9 mouse cellular contexts compared by ENCODE assay signal in the genomic region with DNA sequence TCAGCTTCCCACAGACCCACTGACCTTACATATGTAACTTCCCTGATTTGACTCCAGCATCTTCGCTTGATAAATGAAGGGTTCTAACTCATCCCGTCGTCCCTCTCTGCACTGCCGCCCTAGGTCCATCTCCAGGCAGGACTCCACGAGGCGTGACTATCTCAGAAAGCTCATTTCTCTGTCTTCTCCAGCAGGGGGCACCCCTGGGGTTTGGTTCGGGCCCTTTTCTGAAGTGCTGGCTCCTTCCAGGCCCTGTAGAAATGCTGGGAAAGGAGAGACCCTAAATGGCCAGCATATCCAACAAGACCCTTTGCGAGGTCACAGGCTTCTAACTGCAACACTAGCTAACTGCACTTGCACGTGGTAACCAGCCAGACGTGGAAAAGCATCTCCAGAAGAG. TPM values are rescaled to one million over a fixed set of nuclear protein-coding genes. Genes with fewer than 3 reads are reported as not detected.
A peak's percentile ranks its signal among the peaks of the same experiment; 100 is the strongest.
DNase-seq lines count a peak whose midpoint lies in the region; ATAC-seq and TF ChIP-seq lines count a peak whose summit lies in the region.
"Had no signal": no experiment of that assay in that cellular context is flagged by ENCODE, and none has a peak within 500 bp of the region (broad histone marks: within the 10 kb centered on the region; RNA-seq: fewer than 3 reads in every experiment).

No protein-coding gene starts in this region.

- H3K36me3 ChIP-seq in forebrain, embryonic 16.5 days (ENCODE audit: control insufficient read depth, insufficient read depth): no peaks in the 10 kb centered on the region
- H3K36me3 ChIP-seq in small intestine, adult 2 months (ENCODE audit: control insufficient read depth, insufficient read depth, low read length): no peaks in the 10 kb centered on the region
- H3K36me3 ChIP-seq: liver, embryonic 15.5 days had no signal

- peak; percentile 79 for ATAC-seq in forebrain, embryonic 16.5 days
- ATAC-seq in hematopoietic stem cell, adult 5-6 weeks (replicated peaks in 1 of 2; ENCODE audit: insufficient read depth in 1 of 2, low FRiP score in 2 of 2, low TSS enrichment in 1 of 2, low read depth in 1 of 2, poor library complexity in 2 of 2, severe bottlenecking in 2 of 2): peak; percentile 79 to 86
- ATAC-seq in megakaryocyte, adult 5-6 weeks (ENCODE audit: poor library complexity, severe bottlenecking): peak; percentile 96
- ATAC-seq in erythroid progenitor cell, adult 5-6 weeks (replicated peaks; ENCODE audit: low FRiP score, poor library complexity, severe bottlenecking): no peak

- H3K9me3 ChIP-seq in forebrain, embryonic 16.5 days (ENCODE audit: control insufficient read depth, low read length): no peaks in the 10 kb centered on the region
- H3K9me3 ChIP-seq: liver, embryonic 15.5 days had no signal

- no peak overlapping the region for H3K9ac ChIP-seq in forebrain, embryonic 16.5 days (replicated peaks; ENCODE audit: low read depth, low read length)
- H3K9ac ChIP-seq: liver, embryonic 15.5 days had no signal

- no peaks in the 10 kb centered on the region for H3K4me1 ChIP-seq in forebrain, embryonic 16.5 days (replicated peaks; ENCODE audit: control insufficient read depth, insufficient read depth, low read length)
- H3K4me1 ChIP-seq in small intestine, adult 2 months (ENCODE audit: control insufficient read depth, insufficient read depth, insufficient read length, low read length): peaks cover 7% of the 10 kb centered on the region; the same call in 1 of the 2 replicates
- H3K4me1 ChIP-seq: liver, embryonic 15.5 days had no signal

- 7% methylated on average over 10 of the region's 10 CpGs for WGBS in forebrain, embryonic 16.5 days
- WGBS in small intestine, adult 2 months: 9% methylated on average over 10 of the region's 10 CpGs

- H3K27ac ChIP-seq in forebrain, embryonic 16.5 days (ENCODE audit: low read length): no peak overlapping the region
- no peak overlapping the region for H3K27ac ChIP-seq in small intestine, adult 2 months (ENCODE audit: insufficient read depth, low read depth, low read length)
- H3K27ac ChIP-seq: liver, embryonic 15.5 days had no signal

- DNase-seq in MEL-GATA-1-ER (ENCODE audit: extremely low read depth, low read depth): peak; percentile 50
- DNase-seq in c-Kit-positive CD71-positive TER-119-positive erythroid progenitor cells, embryonic 14.5 days (ENCODE audit: low spot score): peak; percentile 17
- DNase-seq in layer of hippocampus, postnatal 36 days: peak; percentile 36 to 37

- no peaks in the 10 kb centered on the region for H3K27me3 ChIP-seq in forebrain, embryonic 16.5 days (replicated peaks; ENCODE audit: control insufficient read depth, insufficient read depth, low read length)
- H3K27me3 ChIP-seq in small intestine, adult 2 months (ENCODE audit: control insufficient read depth, insufficient read depth, low read length): no peaks in the 10 kb centered on the region
- H3K27me3 ChIP-seq: liver, embryonic 15.5 days had no signal

- TF ChIP-seq POLR2A in small intestine, adult 2 months (IDR thresholded peaks at IDR 0.05; ENCODE audit: low read depth, low read length): no peak

- H3K4me2 ChIP-seq in forebrain, embryonic 16.5 days (ENCODE audit: low read length): no peak overlapping the region
- H3K4me2 ChIP-seq: liver, embryonic 15.5 days had no signal

- H3K4me3 ChIP-seq in forebrain, embryonic 16.5 days (replicated peaks; ENCODE audit: low read length): no peak overlapping the region
- no peak overlapping the region for H3K4me3 ChIP-seq in small intestine, adult 2 months (ENCODE audit: low read depth, low read length)
- H3K4me3 ChIP-seq: liver, embryonic 15.5 days had no signal

- TF ChIP-seq CTCF in small intestine, adult 2 months (IDR thresholded peaks at IDR 0.05; ENCODE audit: extremely low read depth, insufficient read length, insufficient replicate concordance, low read depth, low read length): peak; percentile 89

RNA-seq across cellular contexts. Expression of a gene that starts 31.7 kb away (rescaled TPM):
- 33.4 and 44.9 TPM in 2 replicates for polyA plus RNA-seq in forebrain, embryonic 16.5 days (2015; fragmentation: Nextera tagmentation; extraction: Ambion mirVana)
- total RNA-seq in hematopoietic stem cell, adult 5-6 weeks (2017): not detected in 2 replicates
- 1 to 10 TPM; 1.5 TPM for total RNA-seq in layer of hippocampus, postnatal 36 days (2021)
- not detected in 2 replicates for total RNA-seq in megakaryocyte, adult 5-6 weeks (2015)
- total RNA-seq in megakaryocyte, adult 5-6 weeks (2017): not detected in 2 replicates
- polyA plus RNA-seq in small intestine, adult 2 months (2012; rRNA removed): 0.23 and 1.1 TPM in 2 replicates
- not detected in 2 replicates for total RNA-seq in erythroid progenitor cell, adult 5-6 weeks (2015; ENCODE audit: low replicate concordance)
- total RNA-seq in erythroid progenitor cell, adult 5-6 weeks (2017; ENCODE audit: low replicate concordance): not detected in 2 replicates

RNA-seq across cellular contexts. Expression of a gene that starts 43.7 kb away (rescaled TPM):
- 0.84 and 1.0 TPM in 2 replicates for polyA plus RNA-seq in forebrain, embryonic 16.5 days (2015; fragmentation: Nextera tagmentation; extraction: Ambion mirVana)
- 9.1 and 12.1 TPM in 2 replicates for total RNA-seq in hematopoietic stem cell, adult 5-6 weeks (2017)
- under 1 TPM; 0.47 to 0.83 TPM for total RNA-seq in layer of hippocampus, postnatal 36 days (2021)
- 48.9 and 62.5 TPM in 2 replicates for total RNA-seq in megakaryocyte, adult 5-6 weeks (2015)
- 48.9 and 57.0 TPM in 2 replicates for total RNA-seq in megakaryocyte, adult 5-6 weeks (2017)
- 0.84 and 1.1 TPM in 2 replicates for polyA plus RNA-seq in small intestine, adult 2 months (2012; rRNA removed)
- 8.4 and 8.6 TPM in 2 replicates for total RNA-seq in erythroid progenitor cell, adult 5-6 weeks (2015; ENCODE audit: low replicate concordance)
- 1.3 and 1.8 TPM in 2 replicates for total RNA-seq in erythroid progenitor cell, adult 5-6 weeks (2017; ENCODE audit: low replicate concordance)
